Mouse (Mus musculus): ENCODE data around the gene Mfsd14b. TPM values are rescaled to one million over a fixed set of nuclear protein-coding genes. Genes with fewer than 3 reads are reported as not detected.
A peak's percentile ranks its signal among the peaks of the same experiment; 100 is the strongest.

The Mfsd14b gene
- 75.8 and 77.1 TPM in 2 replicates for polyA plus RNA-seq (2015; fragmentation: Nextera tagmentation; extraction: Ambion mirVana)

GRCm38 (mm10) chr13:65112459-65113110 is at the start of gene Mfsd14b:
Gene Mfsd14b (minus strand): TSS chr13:65112975.
- peak within 1 kb of the TSS; percentile 82 for H3K9ac ChIP-seq
- peak; percentile 98 for ATAC-seq (ENCODE audit: insufficient number of reproducible peaks, low FRiP score, low TSS enrichment, low read depth)
- H3K4me3 ChIP-seq, result peak within 1 kb of the TSS; percentile 80
- H3K4me2 ChIP-seq, result peak within 1 kb of the TSS; percentile 64
- WGBS, result under 1% methylated on average over 60 of the region's 60 CpGs
- peaks cover 6% of the 10 kb centered on the region; the same call in 1 of the 2 replicates for H3K4me1 ChIP-seq
- H3K27me3 ChIP-seq, result no peaks in the 10 kb centered on the region
- no peaks in the 10 kb centered on the region for H3K36me3 ChIP-seq
- H3K9me3 ChIP-seq, result no peaks in the 10 kb centered on the region
- H3K27ac ChIP-seq, result peak within 1 kb of the TSS; percentile 94

DNA sequence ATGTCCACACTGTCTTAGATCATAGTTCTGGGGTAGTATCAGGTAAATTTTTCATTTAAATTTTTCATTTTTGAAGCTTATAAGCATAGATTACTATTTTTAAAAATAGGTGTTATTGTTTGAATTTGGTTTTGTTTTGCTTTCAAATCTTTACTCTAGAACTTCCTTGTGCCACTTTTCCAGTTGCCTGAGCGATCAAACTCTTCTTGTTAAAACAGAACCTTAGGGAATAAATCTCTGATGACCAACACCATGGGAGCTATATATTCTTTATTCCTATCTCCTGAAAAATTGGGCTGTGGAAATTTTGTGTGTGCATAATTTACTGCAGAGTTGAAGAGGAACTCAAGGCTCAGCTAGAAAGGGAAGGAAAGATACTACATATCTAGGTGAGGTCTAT is 37.2 kb upstream of the Mfsd14b start, which contains the start of gene Olfr466:
Olfr466 (plus strand) TSS at position 301 of the 400 bp plus-strand sequence.
- H3K9me3 ChIP-seq, result no peaks in the 10 kb centered on the region
- no peak for ATAC-seq (ENCODE audit: insufficient number of reproducible peaks, low FRiP score, low TSS enrichment, low read depth)
- no peak within 1 kb of the TSS for H3K4me3 ChIP-seq
- no peak within 1 kb of the TSS for H3K27ac ChIP-seq
- no peaks in the 10 kb centered on the region for H3K27me3 ChIP-seq
- no peak within 1 kb of the TSS for H3K4me2 ChIP-seq
- no peak within 1 kb of the TSS for H3K9ac ChIP-seq
- no peaks in the 10 kb centered on the region for H3K36me3 ChIP-seq
- no peaks in the 10 kb centered on the region for H3K4me1 ChIP-seq
- 76% methylated on average over 1 of the region's 1 CpGs for WGBS

GRCm38 (mm10) chr13:65137789-65138188 is 25.0 kb upstream of the Mfsd14b start, which contains the start of gene Olfr465-ps1:
Gene Olfr465-ps1 (plus strand): TSS chr13:65138089.
- Histone ChIP-seq H3K4me3 (no peak within 1 kb of the TSS), H3K27me3 (no peaks in the 10 kb centered on the region), H3K9me3 (no peaks in the 10 kb centered on the region), H3K4me2 (no peak within 1 kb of the TSS), H3K36me3 (no peaks in the 10 kb centered on the region), H3K4me1 (no peaks in the 10 kb centered on the region), H3K9ac (no peak within 1 kb of the TSS), H3K27ac (no peak within 1 kb of the TSS)
- no peak for ATAC-seq (ENCODE audit: insufficient number of reproducible peaks, low FRiP score, low TSS enrichment, low read depth)
- 82% methylated on average over 4 of the region's 4 CpGs for WGBS

- no peaks in the 10 kb centered on the region for H3K4me1 ChIP-seq
- H3K4me2 ChIP-seq, result no peak overlapping the region
- no peaks in the 10 kb centered on the region for H3K36me3 ChIP-seq
- ATAC-seq (ENCODE audit: insufficient number of reproducible peaks, low FRiP score, low TSS enrichment, low read depth), result no peak
- no peak overlapping the region for H3K4me3 ChIP-seq
- H3K27me3 ChIP-seq, result no peaks in the 10 kb centered on the region
- H3K27ac ChIP-seq, result no peak overlapping the region
- 66% methylated on average over 3 of the region's 3 CpGs for WGBS
- no peak overlapping the region for H3K9ac ChIP-seq
- no peaks in the 10 kb centered on the region for H3K9me3 ChIP-seq
These were observed 14.5 kb upstream of the Mfsd14b start for GRCm38 (mm10) chr13:65127063-65127847.

DNA sequence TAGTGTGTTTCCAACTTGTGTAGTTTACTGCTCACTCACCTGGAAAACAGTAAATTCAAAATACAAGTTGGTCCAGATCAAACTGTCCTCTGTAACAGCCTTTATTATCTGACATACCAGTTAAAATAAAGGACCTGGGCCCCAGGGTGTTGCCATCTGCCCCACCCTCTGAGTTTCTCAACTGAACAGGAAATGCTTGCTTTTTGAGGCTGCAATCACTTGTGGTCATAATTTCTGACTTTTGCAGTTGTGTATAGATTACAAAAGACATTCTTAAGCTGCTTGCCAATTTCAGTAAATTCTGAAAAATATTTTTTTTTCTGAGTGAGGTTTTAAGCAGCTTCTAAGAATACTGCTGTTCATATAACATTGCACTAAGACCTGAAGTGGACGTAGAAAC is 9.3 kb upstream of the Mfsd14b start:
- no peaks in the 10 kb centered on the region for H3K4me1 ChIP-seq
- no peaks in the 10 kb centered on the region for H3K27me3 ChIP-seq
- no peak for ATAC-seq (ENCODE audit: insufficient number of reproducible peaks, low FRiP score, low TSS enrichment, low read depth)
- H3K9me3 ChIP-seq, result no peaks in the 10 kb centered on the region
- H3K27ac ChIP-seq, result no peak overlapping the region
- no peak overlapping the region for H3K4me3 ChIP-seq
- no peak overlapping the region for H3K9ac ChIP-seq
- 84% methylated on average over 1 of the region's 1 CpGs for WGBS
- no peaks in the 10 kb centered on the region for H3K36me3 ChIP-seq
- no peak overlapping the region for H3K4me2 ChIP-seq

- Histone ChIP-seq H3K9ac (no peak overlapping the region), H3K27ac (no peak overlapping the region), H3K4me1 (no peaks in the 10 kb centered on the region), H3K9me3 (no peaks in the 10 kb centered on the region), H3K27me3 (no peaks in the 10 kb centered on the region), H3K4me2 (no peak overlapping the region), H3K4me3 (no peak overlapping the region), H3K36me3 (no peaks in the 10 kb centered on the region)
- 64% methylated on average over 3 of the region's 3 CpGs for WGBS
- no peak for ATAC-seq (ENCODE audit: insufficient number of reproducible peaks, low FRiP score, low TSS enrichment, low read depth)
These were observed 8.2 kb upstream of the Mfsd14b start for GRCm38 (mm10) chr13:65120984-65121383.

GRCm38 (mm10) chr13:65113239-65113638 is 464 bp upstream of the Mfsd14b start:
- Histone ChIP-seq H3K36me3 (no peaks in the 10 kb centered on the region), H3K9ac (peak overlapping the region; percentile 82; the same call in 1 of the 2 replicates), H3K27ac (peak overlapping the region; percentile 94), H3K4me2 (peak overlapping the region; percentile 64), H3K9me3 (no peaks in the 10 kb centered on the region), H3K4me1 (peaks cover 6% of the 10 kb centered on the region; the same call in 1 of the 2 replicates), H3K4me3 (peak overlapping the region; percentile 80), H3K27me3 (no peaks in the 10 kb centered on the region)
- ATAC-seq (ENCODE audit: insufficient number of reproducible peaks, low FRiP score, low TSS enrichment, low read depth), result no peak
- 66% methylated on average over 3 of the region's 3 CpGs for WGBS

- H3K4me3 ChIP-seq, result peak overlapping the region; percentile 80
- peak overlapping the region; percentile 82 for H3K9ac ChIP-seq
- H3K4me1 ChIP-seq, result peaks cover 6% of the 10 kb centered on the region; the same call in 1 of the 2 replicates
- H3K27me3 ChIP-seq, result no peaks in the 10 kb centered on the region
- peak overlapping the region; percentile 94 for H3K27ac ChIP-seq
- peak overlapping the region; percentile 64 for H3K4me2 ChIP-seq
- WGBS, result under 1% methylated on average over 5 of the region's 5 CpGs
- H3K36me3 ChIP-seq, result no peaks in the 10 kb centered on the region
- no peak for ATAC-seq (ENCODE audit: insufficient number of reproducible peaks, low FRiP score, low TSS enrichment, low read depth)
- no peaks in the 10 kb centered on the region for H3K9me3 ChIP-seq
These were observed 814 bp downstream of the Mfsd14b start for GRCm38 (mm10) chr13:65111961-65112360.

DNA sequence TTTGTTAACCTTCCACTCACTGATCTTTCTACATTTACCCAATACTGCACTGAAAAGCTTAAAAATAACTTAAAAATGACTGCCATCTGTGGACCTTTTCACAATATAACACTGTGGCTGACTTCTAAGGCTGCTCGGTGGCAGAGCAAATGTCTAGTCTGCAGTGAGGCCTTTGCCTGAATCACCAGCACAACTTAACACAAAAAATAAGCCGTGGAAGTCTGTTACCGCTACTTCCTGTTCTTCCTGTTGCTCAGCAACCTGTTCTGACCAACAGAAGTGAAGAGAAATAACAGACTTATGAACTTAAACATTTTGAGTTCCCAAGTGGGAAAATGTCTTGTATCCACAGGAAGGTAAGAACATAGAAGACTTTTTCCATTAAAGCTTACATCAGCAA is 11.5 kb downstream of the Mfsd14b start:
- Histone ChIP-seq H3K27me3 (no peaks in the 10 kb centered on the region), H3K27ac (no peak overlapping the region), H3K4me2 (no peak overlapping the region), H3K4me3 (no peak overlapping the region), H3K4me1 (no peaks in the 10 kb centered on the region), H3K9me3 (no peaks in the 10 kb centered on the region; the same call in 1 of the 2 replicates), H3K36me3 (peaks cover 23% of the 10 kb centered on the region; the same call in 1 of the 2 replicates), H3K9ac (no peak overlapping the region)
- ATAC-seq (ENCODE audit: insufficient number of reproducible peaks, low FRiP score, low TSS enrichment, low read depth), result no peak
- WGBS, result 90% methylated on average over 3 of the region's 3 CpGs

DNA sequence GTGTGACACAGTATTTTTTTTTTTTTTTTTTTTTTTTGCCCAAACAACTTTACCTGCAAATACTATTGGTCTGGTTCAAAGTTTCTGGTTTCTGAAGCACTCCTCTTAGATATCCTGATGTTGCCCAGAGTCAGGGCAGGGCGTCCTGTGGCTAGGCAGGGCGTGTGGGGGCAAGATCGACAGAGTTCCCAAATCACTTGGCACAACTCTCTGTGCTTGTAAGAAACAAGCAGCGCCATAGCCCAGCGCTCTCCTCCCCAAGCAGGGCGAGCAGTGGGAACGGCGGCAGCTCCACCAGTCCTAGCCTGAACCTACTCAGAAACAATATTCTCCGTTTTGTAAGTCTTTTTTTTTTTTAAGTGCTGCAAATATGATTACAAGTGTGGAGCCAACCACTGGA is 12.1 kb downstream of the Mfsd14b start:
- Histone ChIP-seq H3K4me3 (no peak overlapping the region), H3K9me3 (no peaks in the 10 kb centered on the region; the same call in 1 of the 2 replicates), H3K9ac (no peak overlapping the region), H3K4me1 (no peaks in the 10 kb centered on the region), H3K4me2 (no peak overlapping the region), H3K27me3 (no peaks in the 10 kb centered on the region), H3K27ac (no peak overlapping the region), H3K36me3 (peaks cover 23% of the 10 kb centered on the region; the same call in 1 of the 2 replicates)
- 95% methylated on average over 9 of the region's 9 CpGs for WGBS
- ATAC-seq (ENCODE audit: insufficient number of reproducible peaks, low FRiP score, low TSS enrichment, low read depth), result no peak

- no peaks in the 10 kb centered on the region; the same call in 1 of the 2 replicates for H3K9me3 ChIP-seq
- H3K4me3 ChIP-seq, result no peak overlapping the region
- no peak overlapping the region for H3K9ac ChIP-seq
- H3K27me3 ChIP-seq, result no peaks in the 10 kb centered on the region
- H3K36me3 ChIP-seq, result peaks cover 23% of the 10 kb centered on the region; the same call in 1 of the 2 replicates
- no peaks in the 10 kb centered on the region for H3K4me1 ChIP-seq
- H3K4me2 ChIP-seq, result no peak overlapping the region
- no peak for ATAC-seq (ENCODE audit: insufficient number of reproducible peaks, low FRiP score, low TSS enrichment, low read depth)
- H3K27ac ChIP-seq, result no peak overlapping the region
These were observed 15.8 kb downstream of the Mfsd14b start for GRCm38 (mm10) chr13:65097018-65097417.

GRCm38 (mm10) chr13:65095923-65096322 is 16.9 kb downstream of the Mfsd14b start:
- ATAC-seq (ENCODE audit: insufficient number of reproducible peaks, low FRiP score, low TSS enrichment, low read depth), result no peak
- Histone ChIP-seq H3K27ac (no peak overlapping the region), H3K4me3 (no peak overlapping the region), H3K27me3 (no peaks in the 10 kb centered on the region), H3K9me3 (no peaks in the 10 kb centered on the region), H3K4me1 (no peaks in the 10 kb centered on the region), H3K9ac (no peak overlapping the region), H3K36me3 (peaks cover 24% of the 10 kb centered on the region; the same call in 1 of the 2 replicates), H3K4me2 (no peak overlapping the region)
- 93% methylated on average over 4 of the region's 4 CpGs for whole genome bisulfite sequencing
